Mouse (Mus musculus): Measurements from ENCODE around the gene Gm20737.
"Not testable (repeated sequence)": the region's sequence is repeated elsewhere in the genome, so short reads cannot be mapped to it uniquely, and the experiment has no call there.

Gene Gm20737

GRCm38 (mm10) chrY:10535942-10536341, at the start of gene Gm20737:
Gm20737 (minus strand) TSS chrY:10536042.
- not testable (repeated sequence) for DNase-seq (ENCODE audit: low spot score in 2 of 2)

DNA sequence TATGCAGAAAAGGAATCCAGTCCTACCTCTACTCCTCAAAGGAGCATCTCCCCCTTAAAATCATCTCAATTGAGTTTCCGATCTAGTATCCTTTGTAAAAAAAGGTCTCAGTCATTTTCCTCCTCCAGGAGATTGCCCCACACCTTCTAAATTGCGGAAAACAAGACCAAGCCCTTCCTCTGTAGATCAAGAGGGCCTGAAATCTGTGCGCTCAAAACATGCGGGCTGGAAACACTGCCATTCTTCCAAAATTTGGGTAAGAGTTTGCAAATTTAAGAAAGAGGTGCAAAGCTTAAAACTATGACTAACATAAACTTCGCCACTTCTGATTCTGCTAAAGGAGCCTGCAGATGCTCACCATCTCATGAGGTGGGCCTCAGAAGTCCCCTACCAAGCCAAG, 17.3 kb upstream of the Gm20737 start, which contains the start of gene Gm21775:
Gm21775 (plus strand) TSS at position 301 of the 400 bp plus-strand sequence.
- DNase-seq (ENCODE audit: low spot score in 2 of 2): not testable (repeated sequence)

Measured in urinary bladder, postnatal 36 days (tissue).